Mouse (Mus musculus) ovary, postnatal 14 days (tissue): ENCODE measurements around the gene Dcaf1.

ENCODE experiments used
- DNase-seq: peaks from one replicate; pipeline ENCODE4 v3.0.0; 2022; ENCODE audit warnings: low spot score

The Dcaf1 gene

GRCm38 (mm10) chr9:106908174-106908573, 86.5 kb downstream of the Dcaf1 start:
- DNase-seq, result no peak

GRCm38 (mm10) chr9:106908715-106909114, 87.0 kb downstream of the Dcaf1 start:
- DNase-seq, result no peak

GRCm38 (mm10) chr9:106911624-106912023, 90.0 kb downstream of the Dcaf1 start:
- no peak for DNase-seq

DNA sequence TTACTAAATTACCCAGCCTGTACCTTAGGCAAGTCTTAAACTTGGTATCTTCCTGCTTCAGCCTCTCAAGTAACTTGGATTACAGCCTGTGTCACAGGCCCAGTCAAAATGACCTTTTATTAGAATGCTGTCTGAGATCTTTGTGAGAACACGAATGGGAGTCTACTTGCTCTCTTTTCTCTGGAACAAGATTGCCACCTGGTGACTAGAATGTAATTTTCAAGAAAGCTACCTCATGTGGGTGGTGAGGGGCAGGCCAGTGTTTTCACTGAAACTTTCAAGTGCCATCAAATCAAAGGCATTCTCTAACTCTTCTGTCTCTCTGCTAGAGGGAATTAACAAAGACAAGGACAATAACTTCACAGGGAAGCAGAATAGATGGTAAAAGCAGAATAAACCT, 92.1 kb downstream of the Dcaf1 start:
- DNase-seq, result no peak

GRCm38 (mm10) chr9:106914878-106915277, 93.2 kb downstream of the Dcaf1 start:
- DNase-seq, result no peak
